Mouse (Mus musculus): ENCODE measurements around the gene Ap3b1. TPM values are rescaled to one million over a fixed set of nuclear protein-coding genes. Genes with fewer than 3 reads are reported as not detected.

The Ap3b1 gene
- polyA plus RNA-seq, 1 experiment from 2014 or later: 34.7 TPM

- Histone ChIP-seq H3K9me3 (replicated peaks) (no peaks in the 10 kb centered on the region), H3K4me1 (peaks cover 11% of the 10 kb centered on the region), H3K27me3 (ENCODE audit: low read depth, poor library complexity, severe bottlenecking) (no peaks in the 10 kb centered on the region), H3K4me3 (no peak overlapping the region), H3K27ac (no peak overlapping the region), H3K36me3 (peaks cover 74% of the 10 kb centered on the region)
- 53% methylated on average over 7 of the region's 7 CpGs for WGBS
- DNase-seq (ENCODE audit: low spot score): no peak
Observed at GRCm38 (mm10) chr13:94480256-94480655, 121.5 kb downstream of the Ap3b1 start.

- H3K27me3 ChIP-seq (ENCODE audit: low read depth, poor library complexity, severe bottlenecking): no peaks in the 10 kb centered on the region
- 96% methylated on average over 3 of the region's 3 CpGs for WGBS
- no peaks in the 10 kb centered on the region for H3K9me3 ChIP-seq (replicated peaks)
- H3K4me3 ChIP-seq: no peak overlapping the region
- H3K27ac ChIP-seq: no peak overlapping the region
- peaks cover 39% of the 10 kb centered on the region for H3K36me3 ChIP-seq
- DNase-seq (ENCODE audit: low spot score): no peak
- H3K4me1 ChIP-seq: no peaks in the 10 kb centered on the region
Observed at GRCm38 (mm10) chr13:94490684-94491083, 131.9 kb downstream of the Ap3b1 start.

- no peaks in the 10 kb centered on the region for H3K27me3 ChIP-seq (ENCODE audit: low read depth, poor library complexity, severe bottlenecking)
- no peak overlapping the region for H3K27ac ChIP-seq
- no peaks in the 10 kb centered on the region for H3K9me3 ChIP-seq (replicated peaks)
- H3K4me3 ChIP-seq: no peak overlapping the region
- peaks cover 36% of the 10 kb centered on the region for H3K36me3 ChIP-seq
- H3K4me1 ChIP-seq: no peaks in the 10 kb centered on the region
- WGBS: 92% methylated on average over 8 of the region's 8 CpGs
- DNase-seq (ENCODE audit: low spot score): no peak
Observed at GRCm38 (mm10) chr13:94491159-94491558, 132.4 kb downstream of the Ap3b1 start.

- WGBS: 84% methylated on average over 3 of the region's 3 CpGs
- H3K27me3 ChIP-seq (ENCODE audit: low read depth, poor library complexity, severe bottlenecking): no peaks in the 10 kb centered on the region
- H3K36me3 ChIP-seq: peaks cover 32% of the 10 kb centered on the region
- H3K27ac ChIP-seq: no peak overlapping the region
- no peaks in the 10 kb centered on the region for H3K9me3 ChIP-seq (replicated peaks)
- H3K4me1 ChIP-seq: no peaks in the 10 kb centered on the region
- DNase-seq (ENCODE audit: low spot score): no peak
- H3K4me3 ChIP-seq: no peak overlapping the region
Observed at GRCm38 (mm10) chr13:94497521-94497920, 138.8 kb downstream of the Ap3b1 start.

GRCm38 (mm10) chr13:94506411-94506810 lies 147.7 kb downstream of the Ap3b1 start:
- Histone ChIP-seq H3K27me3 (ENCODE audit: low read depth, poor library complexity, severe bottlenecking) (no peaks in the 10 kb centered on the region), H3K9me3 (replicated peaks) (no peaks in the 10 kb centered on the region), H3K4me1 (peaks cover 4% of the 10 kb centered on the region; the same call in 1 of the 2 replicates), H3K27ac (no peak overlapping the region), H3K36me3 (peaks cover 19% of the 10 kb centered on the region), H3K4me3 (no peak overlapping the region)
- no peak for DNase-seq (ENCODE audit: low spot score)
- 78% methylated on average over 3 of the region's 3 CpGs for WGBS

- Histone ChIP-seq H3K36me3 (peaks cover 22% of the 10 kb centered on the region), H3K27me3 (ENCODE audit: low read depth, poor library complexity, severe bottlenecking) (no peaks in the 10 kb centered on the region), H3K9me3 (replicated peaks) (no peaks in the 10 kb centered on the region), H3K4me3 (no peak overlapping the region), H3K4me1 (peaks cover 12% of the 10 kb centered on the region; the same call in 1 of the 2 replicates), H3K27ac (no peak overlapping the region)
- no peak for DNase-seq (ENCODE audit: low spot score)
- WGBS: 80% methylated on average over 8 of the region's 8 CpGs
Observed at GRCm38 (mm10) chr13:94508344-94508743, 149.6 kb downstream of the Ap3b1 start.

GRCm38 (mm10) chr13:94513157-94513767 lies 154.5 kb downstream of the Ap3b1 start:
- WGBS: 76% methylated on average over 10 of the region's 10 CpGs
- DNase-seq (ENCODE audit: low spot score): no peak
- no peak overlapping the region for H3K27ac ChIP-seq

GRCm38 (mm10) chr13:94513898-94514297 lies 155.1 kb downstream of the Ap3b1 start:
- 90% methylated on average over 9 of the region's 9 CpGs for WGBS
- DNase-seq (ENCODE audit: low spot score): no peak
- Histone ChIP-seq H3K9me3 (replicated peaks) (no peaks in the 10 kb centered on the region), H3K36me3 (0 out of 2 replicates have a peak, but pooled peaks cover 11% of the 10 kb centered on the region), H3K4me1 (peaks cover 8% of the 10 kb centered on the region; the same call in 1 of the 2 replicates), H3K4me3 (no peak overlapping the region), H3K27ac (no peak overlapping the region), H3K27me3 (ENCODE audit: low read depth, poor library complexity, severe bottlenecking) (no peaks in the 10 kb centered on the region)

More at GRCm38 (mm10) chr13:94513157-94513767, 154.5 kb downstream of the Ap3b1 start:
- Histone ChIP-seq H3K4me1 (peaks cover 11% of the 10 kb centered on the region; the same call in 1 of the 2 replicates), H3K27me3 (ENCODE audit: low read depth, poor library complexity, severe bottlenecking) (no peaks in the 10 kb centered on the region), H3K4me3 (no peak overlapping the region), H3K36me3 (0 out of 2 replicates have a peak, but pooled peaks cover 11% of the 10 kb centered on the region), H3K9me3 (replicated peaks) (no peaks in the 10 kb centered on the region)

GRCm38 (mm10) chr13:94514992-94515391 lies 156.2 kb downstream of the Ap3b1 start:
- no peak for DNase-seq (ENCODE audit: low spot score)
- Histone ChIP-seq H3K4me3 (no peak overlapping the region), H3K9me3 (replicated peaks) (no peaks in the 10 kb centered on the region), H3K27ac (no peak overlapping the region), H3K27me3 (ENCODE audit: low read depth, poor library complexity, severe bottlenecking) (no peaks in the 10 kb centered on the region), H3K36me3 (peaks cover 12% of the 10 kb centered on the region; the same call in 1 of the 2 replicates), H3K4me1 (peaks cover 8% of the 10 kb centered on the region; the same call in 1 of the 2 replicates)

- DNase-seq (ENCODE audit: low spot score): no peak
- Histone ChIP-seq H3K9me3 (replicated peaks) (no peaks in the 10 kb centered on the region), H3K4me1 (peaks cover 8% of the 10 kb centered on the region; the same call in 1 of the 2 replicates), H3K36me3 (peaks cover 15% of the 10 kb centered on the region; the same call in 1 of the 2 replicates), H3K27me3 (ENCODE audit: low read depth, poor library complexity, severe bottlenecking) (no peaks in the 10 kb centered on the region), H3K27ac (no peak overlapping the region), H3K4me3 (no peak overlapping the region)
- WGBS: 89% methylated on average over 6 of the region's 6 CpGs
Observed at GRCm38 (mm10) chr13:94516532-94516931, 157.8 kb downstream of the Ap3b1 start.

GRCm38 (mm10) chr13:94518176-94518575 lies 159.4 kb downstream of the Ap3b1 start:
- Histone ChIP-seq H3K9me3 (replicated peaks) (no peaks in the 10 kb centered on the region), H3K36me3 (peaks cover 13% of the 10 kb centered on the region; the same call in 1 of the 2 replicates), H3K4me1 (no peaks in the 10 kb centered on the region), H3K27me3 (ENCODE audit: low read depth, poor library complexity, severe bottlenecking) (no peaks in the 10 kb centered on the region), H3K4me3 (no peak overlapping the region), H3K27ac (no peak overlapping the region)
- WGBS: 93% methylated on average over 4 of the region's 4 CpGs
- no peak for DNase-seq (ENCODE audit: low spot score)

- H3K27ac ChIP-seq: no peak overlapping the region
- H3K9me3 ChIP-seq (replicated peaks): no peaks in the 10 kb centered on the region
- H3K36me3 ChIP-seq: peaks cover 13% of the 10 kb centered on the region; the same call in 1 of the 2 replicates
- H3K4me1 ChIP-seq: no peaks in the 10 kb centered on the region
- no peak overlapping the region for H3K4me3 ChIP-seq
- H3K27me3 ChIP-seq (ENCODE audit: low read depth, poor library complexity, severe bottlenecking): no peaks in the 10 kb centered on the region
- WGBS: 90% methylated on average over 8 of the region's 8 CpGs
- no peak for DNase-seq (ENCODE audit: low spot score)
Observed at GRCm38 (mm10) chr13:94519276-94519675, 160.5 kb downstream of the Ap3b1 start.

- Histone ChIP-seq H3K4me1 (no peaks in the 10 kb centered on the region), H3K27ac (no peak overlapping the region), H3K4me3 (no peak overlapping the region), H3K9me3 (replicated peaks) (no peaks in the 10 kb centered on the region), H3K36me3 (peaks cover 9% of the 10 kb centered on the region), H3K27me3 (ENCODE audit: low read depth, poor library complexity, severe bottlenecking) (no peaks in the 10 kb centered on the region)
- no peak for DNase-seq (ENCODE audit: low spot score)
- WGBS: 85% methylated on average over 5 of the region's 5 CpGs
Observed at GRCm38 (mm10) chr13:94523213-94523612, 164.5 kb downstream of the Ap3b1 start.

All from limb, embryonic 10.5 days (tissue).